Mouse (Mus musculus) ES-Bruce4 (cell line): ENCODE data around the gene Pip5k1b.

Experiments used
- CTCF ChIP-seq: IDR thresholded peaks from one replicate; pipeline ENCODE4 v1.8.1; 2011; ENCODE audit warnings: low read depth, low read length
- POLR2A ChIP-seq: IDR thresholded peaks from one replicate; pipeline ENCODE4 v1.8.1; 2011; ENCODE audit warnings: low read length; ENCODE audit not compliant: insufficient read depth

- TF ChIP-seq POLR2A (no peak), CTCF (no peak)
Measured at GRCm38 (mm10) chr19:24476929-24477882, 78.5 kb downstream of the Pip5k1b start, which contains the start of gene Fam122a.
